Mouse (Mus musculus) brain, embryonic 14.5 days (tissue): ENCODE results near the gene Prkab2.

Source experiments
- CTCF ChIP-seq: fragments of 200-500 bp; IDR thresholded peaks from 2 replicates; pipeline ENCODE4 v1.5.1; 2012; ENCODE audit warnings: inconsistent platforms, mild to moderate bottlenecking, moderate library complexity, borderline replicate concordance; ENCODE audit not compliant: insufficient read depth, insufficient read length; ENCODE audit errors: extremely low read depth
- POLR2A ChIP-seq: fragments of 200-500 bp; IDR thresholded peaks from 2 replicates; pipeline ENCODE4 v1.6.1; 2012; ENCODE audit warnings: mild to moderate bottlenecking, inconsistent platforms, borderline replicate concordance; ENCODE audit not compliant: poor library complexity, insufficient read depth, insufficient read length, severe bottlenecking; ENCODE audit errors: extremely low read depth

GRCm38 (mm10) chr3:97715922-97716321 lies 57.9 kb downstream of the Prkab2 start:
- TF ChIP-seq CTCF: no peak
- TF ChIP-seq POLR2A: no peak
